Mouse (Mus musculus) liver, adult 2 months (tissue): ENCODE results near the gene Btg2.

Experiments
- CTCF ChIP-seq: fragments of 200-500 bp; IDR thresholded peaks from 2 replicates; pipeline ENCODE4 v1.5.1; 2011; ENCODE audit warnings: low read depth, low read length, control low read depth
- POLR2A ChIP-seq: fragments of 200-500 bp; IDR thresholded peaks from 2 replicates; pipeline ENCODE4 v1.6.1; 2011; ENCODE audit warnings: low read length, control low read depth; ENCODE audit not compliant: insufficient read depth; ENCODE audit errors: extremely low read depth

DNA sequence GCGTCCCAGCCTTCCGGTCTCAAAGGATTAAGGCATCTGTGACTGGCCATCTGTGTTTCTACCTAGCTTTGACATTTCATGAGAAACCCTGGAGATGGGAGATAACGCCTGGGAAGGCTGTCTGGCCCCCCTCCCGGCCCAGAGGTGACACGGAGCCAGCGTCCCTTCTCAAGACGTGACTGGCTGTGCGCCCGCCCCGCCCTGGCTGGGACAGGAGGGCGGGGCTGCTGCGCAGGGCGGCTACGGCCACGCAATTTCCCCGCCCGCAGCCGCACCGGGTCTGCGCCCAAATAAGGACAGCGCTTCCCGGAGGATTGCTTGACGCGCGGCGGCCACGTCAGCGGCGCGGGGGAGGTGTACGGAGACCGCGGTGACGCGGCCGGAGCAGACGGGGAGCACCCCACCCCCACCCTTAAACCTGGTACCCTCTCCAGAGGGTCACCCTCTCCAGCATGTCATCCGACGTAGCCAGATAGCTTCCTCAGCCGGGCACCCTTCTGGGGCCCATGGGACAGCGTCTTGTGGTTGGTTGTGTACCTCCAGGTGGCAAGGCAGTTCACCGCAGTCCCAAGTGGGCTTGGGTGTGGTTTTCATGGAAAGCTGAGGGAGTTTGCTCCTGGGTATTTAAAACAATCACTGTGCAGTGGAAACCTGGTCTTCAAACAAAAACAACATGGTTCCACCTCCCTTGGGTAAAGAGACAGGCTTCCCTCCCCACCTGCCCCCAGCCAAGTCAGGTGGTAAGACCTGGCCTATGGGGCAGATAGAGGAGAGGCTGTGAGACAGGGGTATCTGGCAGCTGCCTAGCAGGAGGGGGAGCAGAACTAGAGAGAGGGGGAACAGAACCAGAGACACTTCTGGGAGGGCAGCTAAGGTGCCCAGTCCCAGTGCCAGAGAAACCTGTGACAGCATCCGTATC, 14.2 kb upstream of the Btg2 start:
- no peak for TF ChIP-seq CTCF
- 0 out of 2 replicates have a peak, but pooled peaks have one; percentile 34 for TF ChIP-seq POLR2A
